Mouse (Mus musculus): ENCODE data around the gene Met.

Gene Met

DNA sequence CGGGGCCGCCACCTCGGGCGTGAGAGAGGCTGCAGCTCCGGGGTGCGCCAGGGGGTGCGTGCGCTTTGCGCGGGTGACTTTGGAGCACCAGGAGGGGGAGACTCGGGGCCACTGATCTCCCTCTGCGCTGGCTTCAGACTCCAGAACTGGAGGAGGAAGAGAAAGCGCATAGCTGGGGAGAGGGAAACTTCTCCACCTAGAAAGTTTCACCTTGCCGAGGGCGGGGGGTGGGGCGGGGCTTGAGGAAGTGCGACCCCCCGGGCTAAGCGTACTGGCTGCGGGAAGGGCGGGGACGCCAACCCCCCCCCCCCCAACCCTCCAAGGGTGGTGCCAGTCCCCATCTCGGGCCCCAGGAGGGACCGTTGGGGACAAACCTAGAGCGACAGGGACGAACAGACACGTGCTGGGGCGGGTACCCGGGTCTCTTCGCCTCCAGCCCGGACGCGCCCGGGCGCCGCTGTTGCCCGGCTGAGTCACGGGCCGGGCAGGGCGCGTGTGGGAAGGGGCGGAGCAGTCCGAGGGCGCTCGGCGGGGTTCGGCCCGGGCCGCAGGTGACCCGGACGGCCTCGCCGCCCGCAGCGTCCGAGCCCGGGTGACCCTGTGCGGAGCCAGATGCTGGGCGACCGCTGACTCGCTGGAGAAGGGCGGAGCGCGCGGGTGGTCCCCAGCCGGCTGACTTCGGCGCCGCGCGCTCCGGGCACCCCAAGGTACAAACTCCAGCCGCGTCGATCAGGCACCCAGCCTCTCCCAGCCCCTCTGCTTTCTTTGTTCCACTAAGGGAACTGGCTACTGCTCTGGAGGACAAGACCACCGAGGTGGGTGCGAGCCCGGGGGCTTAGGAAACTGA, at the start of gene Met:
Gene Met (plus strand): TSS at position 367 of the 847 bp plus-strand sequence.
- no peak for DNase-seq (ENCODE audit: low spot score)

- DNase-seq (ENCODE audit: low spot score): no peak
These were observed 45.4 kb upstream of the Met start for GRCm38 (mm10) chr6:17418226-17418625.

DNA sequence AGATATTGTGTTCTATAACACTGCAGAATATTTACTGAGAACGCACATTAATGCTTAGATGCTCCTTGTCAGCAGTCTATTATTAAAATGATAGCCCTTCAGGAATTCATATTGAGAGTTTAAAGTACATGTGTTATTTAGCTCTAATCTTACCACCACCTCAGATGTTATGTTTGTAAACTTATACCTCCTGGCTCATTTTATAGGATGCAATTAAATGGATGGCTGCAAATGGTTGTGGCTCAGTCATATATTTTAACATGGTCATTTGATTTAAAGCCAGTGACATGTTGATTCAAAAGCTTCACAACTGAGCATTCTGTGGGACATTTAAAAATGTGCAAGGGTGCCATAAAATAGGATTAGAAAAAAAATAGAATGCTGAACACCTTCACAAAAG, 41.2 kb upstream of the Met start:
- DNase-seq (ENCODE audit: low spot score): no peak

GRCm38 (mm10) chr6:17429041-17429440, 34.6 kb upstream of the Met start:
- DNase-seq (ENCODE audit: low spot score): no peak

GRCm38 (mm10) chr6:17429611-17430010, 34.0 kb upstream of the Met start:
- no peak for DNase-seq (ENCODE audit: low spot score)

DNA sequence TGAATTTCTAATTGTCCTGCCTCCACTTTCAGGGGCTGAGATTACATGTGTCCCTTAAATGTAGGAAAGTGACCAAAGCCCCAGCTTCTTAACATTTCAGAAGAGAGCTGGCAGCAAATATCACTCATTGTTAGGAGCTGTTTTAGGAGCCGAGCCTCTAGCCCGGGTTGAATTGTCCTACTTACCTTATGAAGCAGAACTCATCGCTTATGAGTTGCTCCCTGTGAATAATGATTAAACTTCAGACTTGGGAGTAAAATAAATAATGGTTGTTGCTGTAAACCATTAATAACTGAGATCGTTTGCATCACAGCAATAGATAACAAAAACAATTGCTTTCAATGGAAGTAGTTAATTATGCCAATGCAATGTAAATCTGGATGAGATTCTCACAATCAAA, 20.3 kb upstream of the Met start:
- no peak for DNase-seq (ENCODE audit: low spot score)

DNA sequence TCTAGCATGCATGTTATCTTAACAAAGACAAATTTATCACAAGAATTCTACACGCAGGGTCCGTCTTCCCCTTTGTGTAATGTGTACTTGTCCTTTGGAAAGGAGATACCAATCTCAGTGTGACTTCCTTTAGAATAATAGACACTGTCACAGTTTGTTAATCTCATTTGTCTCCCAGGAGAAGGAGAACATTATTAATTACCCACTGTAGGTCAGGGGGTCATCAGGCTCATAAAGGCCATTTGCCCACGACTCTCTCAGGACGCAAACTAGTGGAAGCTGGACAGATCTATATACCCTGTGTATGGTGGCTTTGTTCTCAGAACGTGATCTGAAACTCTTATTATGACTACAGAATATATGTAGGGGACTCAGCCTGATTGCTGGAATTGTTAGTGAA, 12.3 kb upstream of the Met start:
- DNase-seq (ENCODE audit: low spot score): no peak

DNA sequence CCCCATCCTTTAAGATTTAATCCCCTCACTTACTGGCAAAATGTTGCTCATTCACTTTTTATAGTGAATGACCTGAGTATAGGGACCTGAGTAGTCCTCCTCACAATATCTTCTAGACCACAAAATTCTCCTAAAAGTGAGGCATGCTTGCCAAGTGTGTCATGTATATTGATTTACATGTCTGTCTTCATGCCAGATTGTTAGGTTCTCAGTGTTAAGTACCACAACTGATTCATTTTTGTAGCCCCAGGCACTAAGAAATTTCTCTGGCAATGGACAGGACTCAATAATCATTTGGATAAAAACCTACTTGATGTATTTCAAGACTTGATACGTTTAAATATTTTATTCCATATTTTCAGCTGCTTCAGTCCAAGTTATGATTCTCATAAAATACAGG, 8.5 kb upstream of the Met start:
- no peak for DNase-seq (ENCODE audit: low spot score)

DNA sequence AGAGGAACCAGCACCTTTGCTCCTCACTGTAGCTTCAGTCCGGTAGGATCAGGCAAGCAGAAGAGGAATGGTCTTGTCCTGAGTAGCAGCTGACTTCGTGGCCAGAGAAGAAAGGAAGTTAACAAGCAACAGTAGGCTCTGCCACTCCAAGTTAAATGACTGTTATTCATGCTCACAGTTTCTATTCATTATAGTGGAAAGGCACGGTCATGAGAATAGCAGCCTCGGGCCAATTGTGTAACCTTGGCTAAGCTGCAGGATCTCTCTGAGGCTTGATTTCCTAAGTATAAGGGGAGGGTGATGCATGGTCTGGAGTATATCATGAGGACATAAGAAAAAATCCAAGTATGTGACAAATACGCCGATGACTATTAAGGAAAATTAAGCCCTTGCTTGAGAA, 4.0 kb upstream of the Met start:
- no peak for DNase-seq (ENCODE audit: low spot score)

DNA sequence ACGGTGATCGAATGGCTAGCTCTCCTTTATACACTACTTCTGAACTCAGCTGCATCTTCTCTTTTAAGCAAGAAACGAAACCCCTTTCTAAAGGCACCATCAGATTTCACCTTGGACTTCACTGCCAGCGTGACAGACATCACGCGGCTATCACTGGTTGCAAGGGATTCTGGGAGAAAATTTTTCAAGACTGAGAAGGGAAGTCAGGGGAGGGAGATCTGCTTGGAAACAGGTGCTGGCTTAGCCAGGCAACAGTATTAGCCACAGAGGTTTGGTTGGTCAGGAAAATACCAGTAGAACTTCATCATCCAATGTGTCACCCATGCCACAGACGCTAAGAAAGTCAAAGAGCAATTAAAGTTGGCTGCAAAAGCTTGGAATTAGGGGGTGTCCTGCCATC, 2.2 kb upstream of the Met start:
- DNase-seq (ENCODE audit: low spot score): no peak

DNA sequence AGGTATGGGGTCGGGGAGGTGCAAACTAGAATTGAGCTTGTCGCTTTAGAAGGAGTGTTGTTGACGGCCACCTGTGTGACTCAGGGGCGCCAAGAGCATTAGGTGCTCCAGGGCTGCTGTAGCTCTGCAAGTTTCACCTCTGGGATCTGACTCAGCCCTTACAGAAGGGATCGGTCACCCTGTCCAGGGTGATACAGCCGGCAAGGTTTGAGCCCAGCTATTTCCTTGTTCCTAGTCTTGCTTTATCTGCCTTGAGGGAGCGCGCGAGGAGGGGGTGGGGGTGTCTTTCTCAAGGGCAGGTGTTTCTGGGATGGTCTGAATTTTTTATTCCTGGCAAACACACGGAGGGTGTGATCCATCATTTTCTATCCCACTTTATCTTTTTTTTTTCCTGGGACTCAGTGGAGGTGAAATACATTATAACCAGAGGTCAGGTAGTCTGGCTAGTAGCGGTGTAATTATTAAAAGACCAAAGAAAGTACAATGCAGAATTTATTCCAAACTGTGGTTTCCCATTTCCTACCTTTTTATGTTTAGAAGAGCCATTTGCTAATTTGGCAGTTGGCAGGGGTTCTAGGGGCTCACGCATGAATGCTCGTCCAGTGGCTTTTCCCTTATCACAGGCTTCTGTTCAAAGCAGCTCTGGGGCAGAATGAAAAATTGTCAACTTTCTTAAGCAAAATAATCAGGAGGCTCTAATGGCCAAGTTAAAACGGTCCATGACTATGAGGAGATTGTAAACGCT, 853 bp downstream of the Met start:
- DNase-seq (ENCODE audit: low spot score): no peak

GRCm38 (mm10) chr6:17466526-17466925, 2.9 kb downstream of the Met start:
- DNase-seq (ENCODE audit: low spot score): no peak

DNA sequence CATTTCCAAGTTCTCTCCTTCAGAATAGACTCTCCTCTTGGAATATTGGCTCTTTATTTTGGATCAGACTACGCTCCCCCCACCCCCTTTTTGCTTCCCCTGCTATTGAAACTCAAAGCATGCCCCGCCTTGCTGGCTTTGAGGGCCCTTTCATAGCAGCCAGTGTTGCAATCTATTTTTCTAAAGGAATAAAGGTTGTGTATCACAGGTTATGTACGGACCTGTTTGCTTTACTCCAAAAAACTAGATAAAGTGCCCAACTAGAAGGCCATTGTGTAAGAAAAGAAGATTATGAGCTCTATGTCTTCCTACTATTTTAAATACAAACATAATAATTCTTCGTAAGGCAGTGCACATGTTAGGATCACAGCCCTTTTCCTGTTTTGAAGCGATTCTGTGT, 5.4 kb downstream of the Met start:
- DNase-seq (ENCODE audit: low spot score): no peak

DNA sequence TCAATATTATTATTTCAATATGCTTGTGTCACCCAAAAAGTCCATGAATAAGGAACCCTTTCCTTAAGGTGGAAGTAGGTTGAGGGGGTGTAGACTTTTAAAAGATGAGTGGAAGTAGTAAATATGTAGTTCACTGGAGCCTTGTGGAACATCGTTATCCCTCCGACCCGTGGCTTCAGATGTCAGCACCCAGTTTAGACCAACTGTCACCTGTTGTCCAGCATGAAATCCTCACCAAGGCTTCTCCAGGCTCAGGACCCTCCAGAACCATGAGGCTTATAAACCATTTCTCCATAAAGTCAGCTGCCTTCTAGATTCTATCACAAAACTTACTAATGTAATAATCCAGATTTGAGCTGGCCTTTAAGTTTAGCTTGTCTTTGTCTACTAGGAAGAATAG, 9.5 kb downstream of the Met start:
- no peak for DNase-seq (ENCODE audit: low spot score)

- DNase-seq (ENCODE audit: low spot score): no peak
These were observed 14.2 kb downstream of the Met start for GRCm38 (mm10) chr6:17477823-17478222.

DNA sequence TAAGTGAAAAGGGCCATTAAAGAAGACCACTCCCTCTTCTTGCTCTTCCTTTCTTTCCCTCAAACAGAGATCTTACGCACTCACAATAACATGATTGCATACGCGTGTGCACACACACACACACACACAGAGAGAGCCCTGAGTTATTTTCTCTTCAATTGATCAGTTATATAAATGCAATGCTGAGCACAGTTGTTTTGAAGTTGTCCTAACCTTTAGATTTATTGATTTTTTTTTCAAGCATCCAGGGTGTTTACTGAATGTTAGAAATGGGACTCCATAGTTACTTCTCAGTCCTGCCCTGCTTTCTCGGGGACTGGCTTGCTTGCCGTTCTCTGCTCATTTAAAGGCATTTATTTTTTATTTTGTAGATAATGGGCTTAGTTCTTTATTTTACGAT, 14.7 kb downstream of the Met start:
- DNase-seq (ENCODE audit: low spot score): no peak

DNA sequence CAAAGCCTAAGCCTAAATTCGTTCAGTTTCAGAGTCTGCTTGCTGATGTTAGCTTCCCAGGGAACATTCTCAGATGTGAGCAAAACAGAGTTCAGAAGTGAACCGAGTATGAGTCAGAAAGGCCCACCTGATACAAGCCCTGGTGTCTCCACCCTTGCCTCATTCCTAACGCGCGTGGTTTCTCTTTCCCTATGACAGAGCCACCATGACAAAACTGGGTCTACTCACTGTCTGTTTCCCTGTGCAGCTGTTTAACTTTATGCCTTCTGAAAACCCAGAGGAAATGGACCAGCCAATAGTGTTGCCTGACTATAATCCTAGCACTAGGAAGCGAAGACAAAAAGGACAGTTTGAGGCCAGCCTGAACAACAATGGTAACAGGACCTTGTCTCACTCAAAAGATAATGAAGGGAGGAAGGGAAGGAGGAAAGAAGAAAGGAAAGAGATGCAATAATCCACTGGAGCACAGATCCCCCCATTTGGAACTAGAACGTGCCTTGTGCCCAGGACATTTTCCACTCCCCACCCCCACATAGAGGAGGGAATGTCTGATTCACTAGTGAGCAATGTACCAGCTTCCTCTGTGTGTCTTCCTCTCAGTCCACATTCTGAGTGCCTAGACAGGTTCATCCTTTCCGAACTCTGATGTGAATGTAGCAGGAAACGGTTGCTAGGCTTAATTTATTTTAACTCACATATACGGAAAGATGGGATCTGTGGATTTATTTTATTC, 15.4 kb downstream of the Met start:
- DNase-seq (ENCODE audit: low spot score): no peak

DNA sequence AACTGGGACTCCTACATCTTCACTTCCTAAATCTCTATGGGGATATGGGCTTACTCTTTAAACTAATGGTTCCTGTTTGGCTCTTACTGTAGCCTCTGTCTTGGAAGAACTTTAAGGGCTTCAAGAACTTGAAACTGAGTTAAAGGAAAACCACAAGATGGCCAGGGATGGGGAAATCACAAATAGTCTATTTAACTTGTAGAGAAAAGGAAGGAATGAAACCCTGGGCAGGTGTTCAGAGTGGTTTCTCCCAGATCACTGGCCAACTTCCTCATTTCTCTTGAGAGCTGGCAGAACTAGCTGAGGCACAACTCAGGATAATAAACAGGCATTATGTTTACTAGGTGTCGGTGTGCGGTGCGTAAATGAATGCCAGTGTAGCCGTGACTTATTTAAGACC, 17.5 kb downstream of the Met start:
- DNase-seq (ENCODE audit: low spot score): no peak

- DNase-seq (ENCODE audit: low spot score): no peak
These were observed 21.6 kb downstream of the Met start for GRCm38 (mm10) chr6:17485244-17485643.

DNA sequence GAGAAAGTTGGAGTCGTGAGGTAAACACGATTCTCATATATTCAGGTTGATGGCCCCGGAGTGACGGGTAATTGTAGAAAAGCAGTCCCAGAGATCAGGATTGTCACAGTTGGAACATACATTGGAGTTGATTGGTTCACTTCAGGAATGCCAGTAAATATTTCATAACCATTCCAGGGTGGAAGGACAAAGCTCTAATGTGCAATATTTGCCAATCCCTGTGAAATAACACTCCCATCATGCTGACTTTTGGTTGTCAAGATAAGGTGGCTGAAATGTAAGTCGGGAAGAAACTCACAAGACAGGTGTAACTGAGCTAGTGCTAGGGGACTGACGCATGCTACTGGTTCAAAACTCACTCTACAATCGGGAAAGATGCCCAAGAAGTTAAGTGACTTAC, 22.2 kb downstream of the Met start:
- DNase-seq (ENCODE audit: low spot score): no peak

GRCm38 (mm10) chr6:17488291-17488817, 24.8 kb downstream of the Met start:
- DNase-seq (ENCODE audit: low spot score): no peak

- no peak for DNase-seq (ENCODE audit: low spot score)
These were observed 27.2 kb downstream of the Met start for GRCm38 (mm10) chr6:17490786-17491185.

- DNase-seq (ENCODE audit: low spot score): no peak
These were observed 27.9 kb downstream of the Met start for GRCm38 (mm10) chr6:17491502-17491901.

Data from T-cell, adult 2 months (primary cell).